Mouse (Mus musculus) CH12.LX (cell line): ENCODE results near the gene Dynll1. TPM values are rescaled to one million over a fixed set of nuclear protein-coding genes. Genes with fewer than 3 reads are reported as not detected.
A peak's percentile ranks its signal among the peaks of the same experiment; 100 is the strongest.

Experiments used
- DNase-seq: peaks from one replicate; pipeline ENCODE4 v3.0.0-alpha.2; 2013; ENCODE audit errors: extremely low read depth
- H3K27ac ChIP-seq: 2 replicates; pipeline ENCODE4 v1.5.1; 2012; ENCODE audit warnings: low read depth, mild to moderate bottlenecking, control low read depth, moderate library complexity; ENCODE audit not compliant: insufficient read depth
- H3K27me3 ChIP-seq: replicated peaks from 2 replicates; pipeline ENCODE3; 2012; ENCODE audit warnings: inconsistent platforms
- H3K36me3 ChIP-seq, 2 experiments: replicated peaks in 1 of 2; 2 replicates each; pipeline versions ENCODE3 to v1.6.1; 2012; ENCODE audit warnings: inconsistent platforms in 1 of 2, low read length in 1 of 2, mild to moderate bottlenecking in 1 of 2, mixed read lengths in 1 of 2, moderate library complexity in 1 of 2; ENCODE audit not compliant: control insufficient read depth in 1 of 2, insufficient read depth in 1 of 2
- H3K4me1 ChIP-seq, 2 experiments: 2 replicates each; pipeline ENCODE4 v1.6.1; 2012; ENCODE audit warnings: inconsistent platforms in 1 of 2, moderate library complexity in 1 of 2; ENCODE audit not compliant: insufficient read depth in 2 of 2, control insufficient read depth in 1 of 2
- H3K4me2 ChIP-seq: 2 replicates; pipeline ENCODE4 v1.6.1; 2012; ENCODE audit warnings: low read depth, mild to moderate bottlenecking, control low read depth; ENCODE audit not compliant: poor library complexity, insufficient read depth, severe bottlenecking
- H3K4me3 ChIP-seq, 3 experiments: fragments of 150-350 bp in 1 of 3; sonication (generic) in 1 of 3; replicated peaks in 1 of 3; 2 replicates each; pipeline versions ENCODE3 to v1.5.1; 2011 to 2012; ENCODE audit warnings: low read depth in 2 of 3, low read length in 2 of 3, mild to moderate bottlenecking in 2 of 3, moderate library complexity in 2 of 3, control low read depth in 1 of 3, improper control_type of control experiment in 1 of 3, inconsistent platforms in 1 of 3, mixed read lengths in 1 of 3; ENCODE audit not compliant: poor library complexity in 1 of 3
- H3K79me2 ChIP-seq: replicated peaks from 2 replicates; pipeline ENCODE4 v1.6.1; 2012; ENCODE audit warnings: mild to moderate bottlenecking, moderate library complexity; ENCODE audit not compliant: control insufficient read depth, poor library complexity, insufficient read depth, severe bottlenecking; ENCODE audit errors: extremely low read depth
- H3K9ac ChIP-seq: 2 replicates; pipeline ENCODE4 v1.6.1; 2012; ENCODE audit warnings: low read depth, mild to moderate bottlenecking, control low read depth, moderate library complexity; ENCODE audit not compliant: insufficient read depth
- H3K9me3 ChIP-seq: replicated peaks from 2 replicates; pipeline ENCODE3; 2012; ENCODE audit warnings: low read length, inconsistent platforms, mixed read lengths
- CHD1 ChIP-seq: IDR thresholded peaks from 2 replicates; pipeline ENCODE4 v1.6.1; 2012; ENCODE audit warnings: low read depth, low read length, improper control_type of control experiment, inconsistent platforms
- CTCF ChIP-seq, 2 experiments: IDR thresholded peaks in 1 of 2; conservative IDR thresholded peaks in 1 of 2; 2 replicates each; pipeline ENCODE4 v1.5.1; 2011 to 2012; ENCODE audit warnings: low read depth in 2 of 2, low read length in 2 of 2, improper control_type of control experiment in 1 of 2, inconsistent platforms in 1 of 2, mild to moderate bottlenecking in 1 of 2, moderate library complexity in 1 of 2
- ELF1 ChIP-seq: IDR thresholded peaks from 2 replicates; pipeline ENCODE4 v1.6.1; 2014; ENCODE audit warnings: low read depth, mild to moderate bottlenecking, inconsistent platforms, low read length, improper control_type of control experiment
- ETS1 ChIP-seq: conservative IDR thresholded peaks from 2 replicates; pipeline ENCODE4 v1.6.1; 2012; ENCODE audit warnings: low read depth, mild to moderate bottlenecking, inconsistent platforms, low read length, improper control_type of control experiment, moderate library complexity
- IRF4 ChIP-seq: IDR thresholded peaks from 2 replicates; pipeline ENCODE4 v1.6.1; 2014; ENCODE audit warnings: low read depth, mild to moderate bottlenecking, inconsistent platforms, low read length, improper control_type of control experiment
- KAT2A ChIP-seq: IDR thresholded peaks from 2 replicates; pipeline ENCODE4 v1.6.1; 2012; ENCODE audit warnings: low read length, improper control_type of control experiment, inconsistent platforms; ENCODE audit not compliant: insufficient replicate concordance
- MAZ ChIP-seq: IDR thresholded peaks from 2 replicates; pipeline ENCODE4 v1.6.1; 2012; ENCODE audit warnings: low read depth, mild to moderate bottlenecking, inconsistent platforms, low read length, improper control_type of control experiment, moderate library complexity
- MXI1 ChIP-seq: IDR thresholded peaks from 2 replicates; pipeline ENCODE4 v1.6.1; 2011; ENCODE audit warnings: mild to moderate bottlenecking, low read depth, low read length, improper control_type of control experiment
- MYC ChIP-seq: IDR thresholded peaks from 2 replicates; pipeline ENCODE4 v1.6.1; 2011; ENCODE audit warnings: low read depth, mild to moderate bottlenecking, improper control_type of control experiment, low read length
- PAX5 ChIP-seq: IDR thresholded peaks from 2 replicates; pipeline ENCODE4 v1.6.1; 2012; ENCODE audit warnings: low read length, inconsistent platforms, mixed read lengths
- POLR2AphosphoS2 ChIP-seq: IDR thresholded peaks from 2 replicates; pipeline ENCODE4 v1.6.1; 2011; ENCODE audit warnings: low read depth, low read length, improper control_type of control experiment
- RAD21 ChIP-seq: IDR thresholded peaks from 2 replicates; pipeline ENCODE4 v1.6.1; 2011; ENCODE audit warnings: low read depth, mild to moderate bottlenecking, low read length, improper control_type of control experiment, moderate library complexity
- RCOR1 ChIP-seq: conservative IDR thresholded peaks from 2 replicates; pipeline ENCODE4 v1.6.1; 2012; ENCODE audit warnings: low read depth, mild to moderate bottlenecking, inconsistent platforms, low read length, improper control_type of control experiment
- SIN3A ChIP-seq: IDR thresholded peaks from 2 replicates; pipeline ENCODE4 v1.6.1; 2012; ENCODE audit warnings: low read length, improper control_type of control experiment, inconsistent platforms
- SMC3 ChIP-seq: IDR thresholded peaks from 2 replicates; pipeline ENCODE4 v1.6.1; 2011; ENCODE audit warnings: low read depth, low read length, improper control_type of control experiment
- UBTF ChIP-seq: IDR thresholded peaks from 2 replicates; pipeline ENCODE4 v1.6.1; 2012; ENCODE audit warnings: low read depth, mild to moderate bottlenecking, inconsistent platforms, low read length, improper control_type of control experiment, moderate library complexity
- dilution Hi-C: fragments of 300-500 bp; cut with MboI; formaldehyde crosslinking; loops from 2 replicates; pipeline ENCODE4 v1.14.3; 2020; ENCODE audit warnings: low sequenced_read_pairs; ENCODE audit not compliant: extremely low pct_unique_long_range_greater_than_20kb, extremely low pct_ligation_motif_present
- in situ Hi-C: fragments of 300-500 bp; cut with MboI; formaldehyde crosslinking; loops from 3 replicates; pipeline ENCODE4 v1.14.3; 2019; ENCODE audit warnings: low sequenced_read_pairs, low pct_ligation_motif_present, low pct_unique_long_range_greater_than_20kb, mixed read lengths
- polyA plus RNA-seq: library from polyadenylated mRNA; unstranded; fragments of >175 nt; gene quantifications from 2 replicates; pipeline ENCODE4 v1.2.1, GENCODE M21; 2012; ENCODE audit warnings: low read depth; ENCODE audit not compliant: insufficient read length
- total RNA-seq, 2 experiments: library from RNA; depleted of rRNA; stranded (reverse); fragments of 300-350 nt in 1 of 2; fragments of >200 nt in 1 of 2; gene quantifications; 2 replicates each; pipeline ENCODE4 v1.2.3; 2012 to 2014

Gene Dynll1
- total and polyA plus RNA-seq, 3 experiments, result 312 to 646 (median 456) TPM

DNA sequence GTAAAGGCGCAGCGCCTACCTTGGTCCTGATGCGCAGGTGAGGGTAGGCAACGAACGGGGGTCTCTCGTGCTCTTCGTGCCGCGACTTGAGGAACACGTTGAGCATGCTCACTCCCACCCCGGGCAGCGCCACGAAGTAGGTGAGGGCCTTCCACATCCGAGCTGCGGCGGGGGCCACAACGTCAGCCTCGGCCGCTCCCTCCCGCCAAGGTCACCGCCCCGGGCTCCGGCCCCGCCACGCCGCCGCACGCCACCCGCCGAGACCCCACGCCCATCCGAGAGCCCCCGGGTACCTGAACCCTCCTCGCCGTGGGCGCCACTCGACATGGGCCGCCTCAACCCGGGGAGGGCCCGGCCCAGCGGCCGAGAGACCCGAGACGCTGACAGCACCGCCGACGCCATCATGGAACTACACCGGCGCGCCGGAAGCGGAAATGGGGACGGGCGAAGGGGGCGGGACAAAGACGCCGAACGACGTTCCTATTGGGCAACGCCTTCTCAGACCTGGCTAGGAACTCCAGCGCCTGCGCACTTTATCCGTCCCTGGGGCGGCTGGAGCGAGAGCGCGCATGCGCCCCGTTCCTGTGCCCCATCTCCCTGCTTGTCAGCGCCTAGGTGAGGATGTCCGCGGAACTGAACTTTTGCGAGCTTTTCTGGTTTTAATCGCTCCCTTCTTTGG lies 47.9 kb upstream of the Dynll1 start, which contains the start of gene Cox6a1 (continued):
- no peak for TF ChIP-seq CHD1
- TF ChIP-seq ETS1, result no peak
- TF ChIP-seq POLR2AphosphoS2, result peak; percentile 55; the same call in 1 of the 2 replicates
- TF ChIP-seq PAX5, result no peak
- TF ChIP-seq, all 38 proteins: peak for 13

GRCm38 (mm10) chr5:115347564-115347963 lies 46.8 kb upstream of the Dynll1 start:
- no peaks in the 10 kb centered on the region for H3K27me3 ChIP-seq
- peak overlapping the region; percentile 96 for H3K4me2 ChIP-seq
- TF ChIP-seq UBTF (0 out of 2 replicates have a peak, but pooled peaks have one; percentile 22), MXI1 (peak; percentile 52; the same call in 1 of the 2 replicates), KAT2A (no peak), SMC3 (peak; percentile 77), ELF1 (no peak), SIN3A (peak; percentile 91), RCOR1 (no peak), CTCF (conservative IDR thresholded peaks at IDR 0.05 in 1 of 2, IDR thresholded peaks at IDR 0.05 in 1 of 2; ENCODE audit: low read depth in 2 of 2, low read length in 2 of 2) (peak; percentile 89 to 93), IRF4 (peak; percentile 48; the same call in 1 of the 2 replicates), RAD21 (peak; percentile 76), MYC (0 out of 2 replicates have a peak, but pooled peaks have one; percentile 23), MAZ (0 out of 2 replicates have a peak, but pooled peaks have one; percentile 58)
- TF ChIP-seq, all 38 proteins: peak for 9
- peak overlapping the region; percentile 67; the same call in 1 of the 2 replicates for H3K9ac ChIP-seq
- no peak overlapping the region for H3K27ac ChIP-seq
- dilution Hi-C loops (no loop called here), in situ Hi-C loops (loop anchor here (5.0 kb wide), 1 partner anchor 95 kb away; no protein-coding TSS in a partner anchor)
- peaks cover 46% of the 10 kb centered on the region for H3K79me2 ChIP-seq
- peaks cover 0 to 15% of the 10 kb centered on the region in 2 experiments; a peak in 2 of 4 replicates for H3K4me1 ChIP-seq
- DNase-seq, result peak; percentile 89
- peaks cover 4% of the 10 kb centered on the region for H3K9me3 ChIP-seq
- H3K4me3 ChIP-seq, result peak overlapping the region; percentile 42 to 97 (median 92)
- H3K36me3 ChIP-seq, result peaks cover 36 to 46% of the 10 kb centered on the region in 2 experiments
